Mouse (Mus musculus): ENCODE measurements around the gene Olfr1239. TPM values are rescaled to one million over a fixed set of nuclear protein-coding genes. Genes with fewer than 3 reads are reported as not detected.

The Olfr1239 gene
- polyA plus RNA-seq (2015; fragmentation: Nextera tagmentation; extraction: Ambion mirVana) = not detected in 2 replicates

DNA sequence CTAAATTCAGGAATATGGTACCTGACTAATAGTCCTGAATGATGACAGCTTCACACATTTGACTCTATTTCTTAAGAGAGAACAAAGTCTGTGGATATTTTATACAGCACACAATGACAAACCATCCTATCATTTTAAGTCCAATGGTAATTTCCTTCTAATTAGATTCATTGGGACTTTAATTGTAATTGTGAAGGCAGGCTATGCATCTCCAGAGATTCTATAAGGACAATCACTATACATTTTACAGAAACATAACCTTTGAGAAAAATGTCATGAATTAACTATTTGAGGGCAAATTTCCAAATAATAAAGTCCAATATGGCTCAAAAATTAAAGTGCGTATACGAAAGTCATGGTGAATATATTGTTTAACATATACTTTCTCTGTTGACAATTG, at the start of gene Olfr1239:
Gene Olfr1239, minus strand, starts transcription at position 101 of the 400 bp plus-strand sequence.
- H3K27me3 ChIP-seq = no peaks in the 10 kb centered on the region
- H3K9ac ChIP-seq = no peak within 1 kb of the TSS
- H3K4me3 ChIP-seq = no peak within 1 kb of the TSS
- WGBS = 97% methylated on average over 2 of the region's 2 CpGs
- no peaks in the 10 kb centered on the region for H3K36me3 ChIP-seq (ENCODE audit: poor library complexity, severe bottlenecking)
- no peak within 1 kb of the TSS for H3K27ac ChIP-seq
- no peaks in the 10 kb centered on the region for H3K9me3 ChIP-seq (replicated peaks)
- no peak for ATAC-seq
- H3K4me2 ChIP-seq = no peak within 1 kb of the TSS
- H3K4me1 ChIP-seq = no peaks in the 10 kb centered on the region

DNA sequence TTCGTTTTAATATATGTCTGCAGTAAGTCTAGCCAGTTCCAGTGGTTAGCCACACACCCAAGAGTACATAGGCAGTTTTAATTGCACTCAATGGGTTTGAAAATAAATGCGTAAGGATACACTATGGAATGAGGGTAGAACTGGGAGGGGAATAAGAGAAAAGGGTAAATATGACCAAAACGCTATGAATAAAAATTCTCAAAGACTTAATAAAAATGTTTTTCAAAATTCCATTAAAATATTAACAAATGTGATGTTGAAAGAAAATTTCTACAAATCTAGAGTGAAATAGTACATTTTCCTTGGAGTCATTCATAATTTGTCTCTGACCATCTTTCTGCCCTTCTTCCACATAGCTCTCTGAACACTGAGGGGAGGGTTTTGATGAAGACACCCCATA, 22.7 kb upstream of the Olfr1239 start, which contains the start of gene Olfr1240:
Gene Olfr1240, minus strand, starts transcription at position 101 of the 400 bp plus-strand sequence.
- WGBS = 86% methylated on average over 3 of the region's 3 CpGs
- Histone ChIP-seq H3K9ac (no peak within 1 kb of the TSS), H3K27ac (no peak within 1 kb of the TSS), H3K36me3 (ENCODE audit: poor library complexity, severe bottlenecking) (no peaks in the 10 kb centered on the region), H3K9me3 (replicated peaks) (no peaks in the 10 kb centered on the region), H3K4me2 (no peak within 1 kb of the TSS), H3K4me1 (no peaks in the 10 kb centered on the region), H3K27me3 (no peaks in the 10 kb centered on the region), H3K4me3 (no peak within 1 kb of the TSS)
- no peak for ATAC-seq

DNA sequence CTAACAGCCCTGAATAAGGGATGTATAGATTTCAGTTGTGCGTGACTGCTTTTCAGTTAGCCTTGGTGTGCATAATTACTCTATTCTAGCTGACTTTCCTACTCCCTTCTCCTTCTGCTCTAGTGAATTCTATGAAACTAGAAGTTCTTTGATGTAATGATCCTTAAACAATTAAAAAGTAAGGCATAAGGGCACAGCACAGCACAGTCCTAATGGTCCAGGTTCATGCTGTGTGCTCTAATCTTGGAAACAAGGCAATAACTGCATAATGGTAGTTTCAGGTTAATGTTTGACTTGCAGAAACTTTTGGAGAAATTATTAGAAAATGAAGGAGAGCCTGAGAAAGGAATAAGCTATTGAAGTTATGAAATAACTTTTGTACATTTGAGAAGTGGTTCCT, 5.7 kb downstream of the Olfr1239 start:
- no peaks in the 10 kb centered on the region for H3K4me1 ChIP-seq
- no peak overlapping the region for H3K4me3 ChIP-seq
- WGBS = 63% methylated on average over 1 of the region's 1 CpGs
- no peak for ATAC-seq
- H3K27ac ChIP-seq = no peak overlapping the region
- no peaks in the 10 kb centered on the region for H3K27me3 ChIP-seq
- no peaks in the 10 kb centered on the region for H3K9me3 ChIP-seq (replicated peaks)
- H3K36me3 ChIP-seq (ENCODE audit: poor library complexity, severe bottlenecking) = no peaks in the 10 kb centered on the region
- H3K4me2 ChIP-seq = no peak overlapping the region
- H3K9ac ChIP-seq = no peak overlapping the region

DNA sequence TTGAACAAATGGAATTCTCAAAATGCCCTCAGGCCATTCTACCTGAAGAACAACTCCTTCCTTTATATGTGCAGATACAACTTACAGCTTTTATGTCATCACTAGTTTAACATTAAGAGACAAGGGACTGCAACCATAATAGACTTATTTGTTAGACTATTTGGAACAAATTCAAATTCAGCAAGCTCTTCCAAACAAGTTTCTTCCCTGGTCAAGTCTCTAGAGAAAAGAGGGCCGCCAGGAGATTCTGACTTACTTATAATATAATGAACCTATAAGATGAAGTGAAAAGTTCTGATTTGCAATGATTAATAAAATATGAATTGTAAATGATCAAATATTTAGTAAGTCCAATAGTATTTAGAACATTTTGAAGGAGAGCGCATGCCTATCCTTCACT, 10.6 kb downstream of the Olfr1239 start, which contains the start of gene Olfr1238:
Gene Olfr1238, minus strand, starts transcription at position 101 of the 400 bp plus-strand sequence.
- no peak within 1 kb of the TSS for H3K27ac ChIP-seq
- H3K4me2 ChIP-seq = no peak within 1 kb of the TSS
- no peaks in the 10 kb centered on the region for H3K9me3 ChIP-seq (replicated peaks)
- H3K27me3 ChIP-seq = no peaks in the 10 kb centered on the region
- H3K4me3 ChIP-seq = no peak within 1 kb of the TSS
- WGBS = 92% methylated on average over 2 of the region's 2 CpGs
- H3K4me1 ChIP-seq = no peaks in the 10 kb centered on the region
- no peak within 1 kb of the TSS for H3K9ac ChIP-seq
- no peaks in the 10 kb centered on the region for H3K36me3 ChIP-seq (ENCODE audit: poor library complexity, severe bottlenecking)
- no peak for ATAC-seq

DNA sequence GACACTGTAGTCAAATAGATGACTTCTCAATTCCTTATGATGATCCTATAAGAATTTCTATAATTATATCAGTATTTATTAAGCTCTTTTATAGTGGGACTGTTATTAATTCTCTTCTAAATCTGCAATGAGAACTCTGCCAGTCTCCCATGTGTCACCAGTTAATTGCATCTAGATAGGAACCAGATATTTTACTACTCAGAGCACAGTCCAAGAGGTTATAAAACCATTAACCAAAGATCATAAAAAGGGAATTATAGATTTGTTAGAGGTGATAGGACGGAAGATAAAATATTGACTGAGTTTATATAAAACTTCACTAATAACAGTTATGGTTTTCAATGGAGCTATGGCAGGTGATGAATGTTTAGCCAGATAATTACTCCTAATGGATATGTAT, 19.3 kb downstream of the Olfr1239 start:
- no peaks in the 10 kb centered on the region for H3K27me3 ChIP-seq
- H3K4me2 ChIP-seq = no peak overlapping the region
- H3K27ac ChIP-seq = no peak overlapping the region
- H3K9ac ChIP-seq = no peak overlapping the region
- no peaks in the 10 kb centered on the region for H3K9me3 ChIP-seq (replicated peaks)
- H3K36me3 ChIP-seq (ENCODE audit: poor library complexity, severe bottlenecking) = no peaks in the 10 kb centered on the region
- no peaks in the 10 kb centered on the region for H3K4me1 ChIP-seq
- no peak overlapping the region for H3K4me3 ChIP-seq
- ATAC-seq = no peak
- WGBS = 84% methylated on average over 1 of the region's 1 CpGs

Other genes starting within 250 kb of the Olfr1239 start
- gene Olfr1225, start 245.7 kb downstream of the Olfr1239 start, polyA plus RNA-seq (2015; fragmentation: Nextera tagmentation; extraction: Ambion mirVana) = not detected in 2 replicates
- not detected in 2 replicates for gene Olfr1226, start 220.4 kb downstream of the Olfr1239 start, polyA plus RNA-seq (2015; fragmentation: Nextera tagmentation; extraction: Ambion mirVana)
- not detected in 2 replicates for gene Olfr1228, start 166.3 kb downstream of the Olfr1239 start, polyA plus RNA-seq (2015; fragmentation: Nextera tagmentation; extraction: Ambion mirVana)
- not detected in 2 replicates for gene Olfr1229, start 132.4 kb downstream of the Olfr1239 start, polyA plus RNA-seq (2015; fragmentation: Nextera tagmentation; extraction: Ambion mirVana)
- gene Olfr1230, start 123.1 kb downstream of the Olfr1239 start, polyA plus RNA-seq (2015; fragmentation: Nextera tagmentation; extraction: Ambion mirVana) = not detected in 2 replicates
- not detected in 2 replicates for gene Olfr1231, start 113.3 kb downstream of the Olfr1239 start, polyA plus RNA-seq (2015; fragmentation: Nextera tagmentation; extraction: Ambion mirVana)
- not detected in 2 replicates for gene Olfr1232, start 90.7 kb downstream of the Olfr1239 start, polyA plus RNA-seq (2015; fragmentation: Nextera tagmentation; extraction: Ambion mirVana)
- gene Olfr1233, start 78.0 kb downstream of the Olfr1239 start, polyA plus RNA-seq (2015; fragmentation: Nextera tagmentation; extraction: Ambion mirVana) = not detected in 2 replicates
- not detected in 2 replicates for gene Olfr1234, start 55.5 kb downstream of the Olfr1239 start, polyA plus RNA-seq (2015; fragmentation: Nextera tagmentation; extraction: Ambion mirVana)
- gene Olfr1238, start 10.7 kb downstream of the Olfr1239 start, polyA plus RNA-seq (2015; fragmentation: Nextera tagmentation; extraction: Ambion mirVana) = not detected in 2 replicates
- gene Olfr1240, start 22.6 kb upstream of the Olfr1239 start, polyA plus RNA-seq (2015; fragmentation: Nextera tagmentation; extraction: Ambion mirVana) = not detected in 2 replicates
- gene Olfr1241, start 66.7 kb upstream of the Olfr1239 start, polyA plus RNA-seq (2015; fragmentation: Nextera tagmentation; extraction: Ambion mirVana) = not detected in 2 replicates
- gene Olfr1242, start 77.9 kb upstream of the Olfr1239 start, polyA plus RNA-seq (2015; fragmentation: Nextera tagmentation; extraction: Ambion mirVana) = not detected in 2 replicates
- not detected in 2 replicates for gene Olfr1243, start 111.1 kb upstream of the Olfr1239 start, polyA plus RNA-seq (2015; fragmentation: Nextera tagmentation; extraction: Ambion mirVana)
- gene Olfr1245, start 158.0 kb upstream of the Olfr1239 start, polyA plus RNA-seq (2015; fragmentation: Nextera tagmentation; extraction: Ambion mirVana) = not detected in 2 replicates
- gene Olfr1246, start 172.8 kb upstream of the Olfr1239 start, polyA plus RNA-seq (2015; fragmentation: Nextera tagmentation; extraction: Ambion mirVana) = not detected in 2 replicates
- gene Olfr1247, start 193.7 kb upstream of the Olfr1239 start, polyA plus RNA-seq (2015; fragmentation: Nextera tagmentation; extraction: Ambion mirVana) = not detected in 2 replicates
- not detected in 2 replicates for gene Olfr1248, start 197.8 kb upstream of the Olfr1239 start, polyA plus RNA-seq (2015; fragmentation: Nextera tagmentation; extraction: Ambion mirVana)
- gene Olfr1249, start 214.6 kb upstream of the Olfr1239 start, polyA plus RNA-seq (2015; fragmentation: Nextera tagmentation; extraction: Ambion mirVana) = not detected in 2 replicates
- gene Olfr1250, start 241.1 kb upstream of the Olfr1239 start, polyA plus RNA-seq (2015; fragmentation: Nextera tagmentation; extraction: Ambion mirVana) = not detected in 2 replicates